Mouse (Mus musculus) kidney, embryonic 16.5 days (tissue): Measurements from ENCODE around the gene Gm20388. TPM values are rescaled to one million over a fixed set of nuclear protein-coding genes. Genes with fewer than 3 reads are reported as not detected.

ENCODE experiments used
- ATAC-seq: fragments of 200-750 bp; cut with Nextera tagmentation; 2 replicates; pipeline ENCODE4 v1.8.0; 2017; ENCODE audit warnings: moderate TSS enrichment; ENCODE audit not compliant: low FRiP score, low TSS enrichment
- H3K27ac ChIP-seq: fragments of 300-500 bp; sonication (generic); 2 replicates; pipeline ENCODE4 v1.5.1; 2014; ENCODE audit warnings: low read length
- H3K27me3 ChIP-seq: fragments of 300-500 bp; sonication (generic); 2 replicates; pipeline ENCODE4 v1.6.1; 2014; ENCODE audit warnings: low read length, control low read depth, mixed read lengths; ENCODE audit not compliant: insufficient read depth
- H3K36me3 ChIP-seq: fragments of 300-500 bp; sonication (generic); 2 replicates; pipeline ENCODE4 v1.6.1; 2014; ENCODE audit warnings: low read length, control low read depth, mixed read lengths; ENCODE audit not compliant: insufficient read depth
- H3K4me1 ChIP-seq: fragments of 300-500 bp; sonication (generic); 2 replicates; pipeline ENCODE4 v1.6.1; 2014; ENCODE audit warnings: low read length, control low read depth, mixed read lengths; ENCODE audit not compliant: insufficient read depth
- H3K4me2 ChIP-seq: fragments of 300-500 bp; sonication (generic); replicated peaks from 2 replicates; pipeline ENCODE4 v1.6.1; 2014; ENCODE audit warnings: low read depth, low read length
- H3K4me3 ChIP-seq: fragments of 300-500 bp; sonication (generic); 2 replicates; pipeline ENCODE4 v1.5.1; 2014; ENCODE audit warnings: mild to moderate bottlenecking, low read length
- H3K9ac ChIP-seq: fragments of 300-500 bp; sonication (generic); replicated peaks from 2 replicates; pipeline ENCODE4 v1.6.1; 2014; ENCODE audit warnings: low read length
- H3K9me3 ChIP-seq: fragments of 300-500 bp; sonication (generic); 2 replicates; pipeline ENCODE4 v1.6.1; 2016; ENCODE audit warnings: low read length, control low read depth
- WGBS: fragments of 180-500 bp; shearing (Covaris S2); extraction: QIAGEN DNeasy Blood & Tissue Kit; methylation state at CpG from one replicate; pipeline ENCODE4 v1.1.7; 2014; 5-methylcytosine and 5-hydroxymethylcytosine counted together
- polyA plus RNA-seq: library from polyadenylated mRNA; unstranded; fragments of >200 nt; fragmentation: Nextera tagmentation; extraction: Ambion mirVana; gene quantifications from 2 replicates; pipeline ENCODE4 v1.2.1, GENCODE M21; 2015

Gm20388 gene
- polyA plus RNA-seq, 1 experiment from 2014 or later, result 7.7 TPM

DNA sequence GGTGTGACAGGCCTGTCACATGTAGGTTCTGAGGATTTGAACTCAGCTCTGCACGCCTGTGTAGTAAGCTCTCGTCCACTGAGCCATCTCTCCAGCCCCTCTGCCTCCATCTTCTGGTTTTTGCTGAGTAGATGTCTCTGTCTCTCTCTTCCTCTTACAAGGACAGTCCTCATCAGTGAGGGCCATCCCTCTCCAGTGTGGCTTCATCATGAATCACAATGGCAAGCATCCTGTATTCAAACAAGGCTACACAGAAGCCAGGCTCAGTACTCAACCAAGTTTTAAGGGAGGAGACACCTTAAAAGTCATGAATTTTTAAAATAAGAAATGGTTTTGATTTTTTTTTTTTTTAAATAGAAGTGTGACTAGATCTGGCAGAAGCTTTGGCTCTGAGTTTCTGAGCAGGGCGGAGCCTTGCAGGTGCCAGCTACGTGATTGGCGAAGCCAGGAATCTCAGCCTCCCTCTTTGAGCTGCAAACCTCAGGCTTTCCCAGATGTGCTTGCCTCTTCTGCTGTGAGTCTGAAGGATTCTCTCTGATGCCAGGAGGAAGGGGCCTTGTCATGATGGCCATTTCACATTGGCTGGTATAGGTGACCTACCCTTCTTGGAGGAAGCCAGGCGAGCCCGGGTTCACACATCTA is 2206.2 kb downstream of the Gm20388 start:
- peaks cover 13% of the 10 kb centered on the region; the same call in 1 of the 2 replicates for H3K4me1 ChIP-seq
- H3K9me3 ChIP-seq, result no peaks in the 10 kb centered on the region
- H3K27ac ChIP-seq, result no peak overlapping the region
- H3K36me3 ChIP-seq, result no peaks in the 10 kb centered on the region
- H3K4me2 ChIP-seq, result no peak overlapping the region
- no peak for ATAC-seq
- no peaks in the 10 kb centered on the region for H3K27me3 ChIP-seq
- no peak overlapping the region for H3K9ac ChIP-seq
- no peak overlapping the region for H3K4me3 ChIP-seq
- 95% methylated on average over 7 of the region's 7 CpGs for WGBS

DNA sequence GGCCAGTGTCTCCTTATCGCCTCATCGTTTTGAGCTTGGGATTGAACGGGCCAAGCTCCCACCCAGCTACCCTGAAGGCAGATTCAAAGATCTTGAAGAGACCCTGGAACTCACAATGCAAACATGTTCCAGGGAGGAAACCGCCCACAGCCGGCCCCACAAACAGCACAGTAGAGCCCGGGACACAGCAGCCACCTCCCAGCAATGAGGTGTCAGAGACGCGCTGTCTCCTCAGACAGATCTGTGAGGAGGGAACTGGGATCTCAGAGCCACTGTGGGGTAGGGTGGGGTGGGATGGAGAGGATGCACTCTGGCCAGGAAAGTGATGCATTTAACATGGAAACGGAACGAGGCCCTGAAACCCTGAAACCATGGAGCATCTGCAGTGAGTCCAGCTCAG is 2207.5 kb downstream of the Gm20388 start:
- Histone ChIP-seq H3K9ac (no peak overlapping the region), H3K4me2 (no peak overlapping the region), H3K36me3 (no peaks in the 10 kb centered on the region), H3K9me3 (no peaks in the 10 kb centered on the region), H3K27me3 (no peaks in the 10 kb centered on the region), H3K27ac (no peak overlapping the region), H3K4me3 (no peak overlapping the region), H3K4me1 (peaks cover 7% of the 10 kb centered on the region; the same call in 1 of the 2 replicates)
- 65% methylated on average over 10 of the region's 10 CpGs for WGBS
- ATAC-seq, result no peak

DNA sequence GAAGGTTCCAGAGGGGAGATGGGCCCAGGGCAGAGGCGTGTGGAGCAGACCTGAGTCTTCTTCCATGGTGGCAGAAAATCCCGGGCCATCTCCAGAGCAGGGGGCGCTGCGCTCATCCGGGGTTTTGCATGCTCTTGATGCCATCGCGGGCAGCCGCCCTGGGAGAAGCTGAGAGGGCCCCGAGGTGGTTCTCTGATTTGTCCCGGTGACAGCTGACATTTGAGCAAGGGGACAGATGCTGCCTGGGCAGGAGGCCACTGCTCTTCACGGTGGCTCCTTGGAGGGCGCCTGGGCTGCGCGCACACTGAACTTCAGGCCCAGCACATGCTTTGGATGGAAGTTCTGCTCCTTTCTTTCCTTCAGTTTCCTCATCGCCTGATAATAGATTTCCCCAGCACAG is 2207.9 kb downstream of the Gm20388 start:
- no peak overlapping the region for H3K27ac ChIP-seq
- no peaks in the 10 kb centered on the region for H3K36me3 ChIP-seq
- H3K4me3 ChIP-seq, result no peak overlapping the region
- no peaks in the 10 kb centered on the region for H3K27me3 ChIP-seq
- peaks cover 7% of the 10 kb centered on the region; the same call in 1 of the 2 replicates for H3K4me1 ChIP-seq
- 75% methylated on average over 15 of the region's 15 CpGs for WGBS
- H3K4me2 ChIP-seq, result no peak overlapping the region
- no peak overlapping the region for H3K9ac ChIP-seq
- ATAC-seq, result no peak
- no peaks in the 10 kb centered on the region for H3K9me3 ChIP-seq

DNA sequence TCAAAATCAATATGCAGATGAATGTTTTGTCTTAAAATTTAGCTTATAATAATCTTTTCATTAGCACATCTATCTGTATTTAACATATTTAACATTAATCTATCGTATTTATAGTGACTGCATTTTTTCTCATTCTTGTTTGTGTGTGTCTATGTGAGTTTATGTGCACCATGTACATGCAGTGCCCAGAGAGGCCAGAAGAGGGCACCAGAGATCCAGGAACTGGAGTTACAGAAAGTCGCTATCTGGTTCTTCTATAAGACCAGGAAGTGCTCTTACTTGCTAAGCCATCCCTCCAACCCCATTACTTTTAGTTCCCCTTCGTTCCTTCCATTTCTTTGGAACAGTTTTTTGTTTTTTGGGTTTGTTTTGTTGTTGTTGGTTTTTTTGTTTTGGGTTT is 2213.7 kb downstream of the Gm20388 start:
- 92% methylated on average over 3 of the region's 3 CpGs for WGBS
- ATAC-seq, result no peak
- no peaks in the 10 kb centered on the region for H3K36me3 ChIP-seq

DNA sequence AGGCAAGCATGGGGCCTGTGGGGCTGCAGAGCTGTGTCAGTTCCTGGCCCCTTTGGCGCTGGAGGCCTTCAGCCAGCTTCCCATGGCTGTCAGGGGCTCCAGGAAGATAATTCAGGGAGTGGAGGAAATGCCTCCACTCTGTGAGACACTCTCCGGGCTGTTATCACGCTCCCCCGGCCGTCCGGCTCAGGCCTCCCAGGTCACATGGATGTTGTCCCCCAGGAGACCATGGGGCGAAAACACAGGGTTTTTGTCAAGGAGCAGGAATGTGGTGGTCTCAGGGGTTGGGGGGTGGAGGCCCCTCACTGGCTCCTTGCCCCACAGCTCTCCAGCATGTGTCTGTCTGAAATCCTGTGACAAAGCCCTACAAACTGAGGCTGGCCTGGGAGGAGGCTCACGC is 2216.0 kb downstream of the Gm20388 start:
- Histone ChIP-seq H3K4me2 (no peak overlapping the region), H3K9me3 (peaks cover 3% of the 10 kb centered on the region), H3K4me3 (no peak overlapping the region), H3K9ac (no peak overlapping the region), H3K27me3 (no peaks in the 10 kb centered on the region), H3K27ac (no peak overlapping the region), H3K4me1 (no peaks in the 10 kb centered on the region; the same call in 1 of the 2 replicates), H3K36me3 (no peaks in the 10 kb centered on the region)
- no peak; the same call in 1 of the 2 replicates for ATAC-seq
- WGBS, result 37% methylated on average over 8 of the region's 8 CpGs

More for the DNA sequence above, 2213.7 kb downstream of the Gm20388 start:
- no peak overlapping the region for H3K9ac ChIP-seq
- H3K4me3 ChIP-seq, result no peak overlapping the region
- no peaks in the 10 kb centered on the region; the same call in 1 of the 2 replicates for H3K4me1 ChIP-seq
- H3K27me3 ChIP-seq, result no peaks in the 10 kb centered on the region
- no peak overlapping the region for H3K4me2 ChIP-seq
- H3K9me3 ChIP-seq, result peaks cover 3% of the 10 kb centered on the region
- H3K27ac ChIP-seq, result no peak overlapping the region

DNA sequence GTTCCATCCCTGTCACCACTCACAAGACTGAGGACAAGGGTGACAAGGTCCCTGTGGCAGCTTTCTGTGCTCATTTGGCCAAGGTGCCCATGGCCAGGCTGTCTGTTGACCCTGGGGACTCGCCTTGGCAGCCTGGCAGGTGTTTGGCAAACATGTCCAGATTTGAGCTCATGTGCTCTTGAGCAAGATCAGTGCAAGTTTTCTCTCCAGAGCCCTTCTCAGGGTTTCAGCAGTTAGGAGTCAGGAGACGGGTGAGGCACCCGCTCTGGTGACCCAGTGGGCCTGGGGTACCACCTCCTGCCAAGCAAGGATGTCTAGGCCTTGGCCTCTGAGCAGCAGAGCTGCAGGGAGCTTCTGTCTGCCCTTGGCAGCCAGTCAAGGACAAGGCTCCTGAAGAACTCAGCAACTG is 2223.5 kb downstream of the Gm20388 start:
- H3K9ac ChIP-seq, result no peak overlapping the region
- H3K27me3 ChIP-seq, result no peaks in the 10 kb centered on the region
- no peak overlapping the region for H3K4me2 ChIP-seq
- no peak overlapping the region for H3K4me3 ChIP-seq
- H3K4me1 ChIP-seq, result no peaks in the 10 kb centered on the region
- WGBS, result 79% methylated on average over 3 of the region's 3 CpGs
- no peak for ATAC-seq
- H3K9me3 ChIP-seq, result no peaks in the 10 kb centered on the region
- H3K27ac ChIP-seq, result no peak overlapping the region
- no peaks in the 10 kb centered on the region for H3K36me3 ChIP-seq

DNA sequence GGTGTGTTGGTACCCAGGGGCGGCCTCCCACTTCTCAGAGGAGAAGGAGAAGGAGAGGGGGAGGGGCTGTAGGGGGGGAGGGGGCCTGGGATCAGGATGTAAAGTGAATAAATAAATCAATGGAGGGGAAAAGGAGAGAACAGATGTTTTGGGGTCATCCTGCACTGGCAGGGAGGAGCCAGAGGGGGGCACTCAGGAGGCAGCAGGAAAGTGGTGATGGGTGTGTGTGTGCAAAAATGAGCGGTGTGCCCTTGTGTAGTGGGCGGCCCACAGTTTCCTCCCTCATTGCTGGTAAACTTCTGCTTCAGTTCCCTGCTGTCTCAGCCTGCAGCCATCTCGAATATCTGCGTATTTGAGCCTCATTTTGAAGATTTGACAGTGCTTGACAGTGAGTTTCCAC is 2224.9 kb downstream of the Gm20388 start:
- no peak overlapping the region for H3K9ac ChIP-seq
- H3K36me3 ChIP-seq, result no peaks in the 10 kb centered on the region
- H3K4me1 ChIP-seq, result peaks cover 4% of the 10 kb centered on the region
- no peak overlapping the region for H3K4me3 ChIP-seq
- H3K27ac ChIP-seq, result no peak overlapping the region
- no peaks in the 10 kb centered on the region for H3K27me3 ChIP-seq
- no peak for ATAC-seq
- 77% methylated on average over 5 of the region's 5 CpGs for WGBS
- H3K4me2 ChIP-seq, result no peak overlapping the region
- H3K9me3 ChIP-seq, result no peaks in the 10 kb centered on the region

DNA sequence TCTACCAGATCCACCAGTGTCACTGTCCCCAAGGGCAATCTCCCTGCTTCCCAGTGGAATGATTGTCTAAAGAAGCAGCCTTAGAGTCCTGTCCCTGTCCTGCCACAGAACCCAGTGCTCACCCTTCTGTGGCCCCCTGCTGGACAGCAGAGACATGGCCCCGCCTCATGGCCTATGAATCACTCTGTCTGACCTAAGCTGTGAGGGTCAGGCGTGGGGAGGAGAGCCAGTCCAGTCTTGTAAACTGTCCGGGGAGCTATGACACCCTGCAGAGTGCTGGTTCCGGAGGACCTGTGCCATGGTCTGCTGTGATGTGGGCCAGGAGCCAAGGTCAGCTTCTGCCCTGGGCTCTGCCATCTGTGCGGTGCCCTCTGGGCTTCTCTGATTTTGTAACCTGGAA is 2229.1 kb downstream of the Gm20388 start:
- Histone ChIP-seq H3K4me2 (no peak overlapping the region), H3K4me3 (no peak overlapping the region), H3K27ac (no peak overlapping the region), H3K36me3 (no peaks in the 10 kb centered on the region), H3K9me3 (no peaks in the 10 kb centered on the region), H3K9ac (no peak overlapping the region), H3K4me1 (peaks cover 6% of the 10 kb centered on the region), H3K27me3 (no peaks in the 10 kb centered on the region)
- 27% methylated on average over 5 of the region's 5 CpGs for WGBS
- peak; percentile 83 for ATAC-seq

DNA sequence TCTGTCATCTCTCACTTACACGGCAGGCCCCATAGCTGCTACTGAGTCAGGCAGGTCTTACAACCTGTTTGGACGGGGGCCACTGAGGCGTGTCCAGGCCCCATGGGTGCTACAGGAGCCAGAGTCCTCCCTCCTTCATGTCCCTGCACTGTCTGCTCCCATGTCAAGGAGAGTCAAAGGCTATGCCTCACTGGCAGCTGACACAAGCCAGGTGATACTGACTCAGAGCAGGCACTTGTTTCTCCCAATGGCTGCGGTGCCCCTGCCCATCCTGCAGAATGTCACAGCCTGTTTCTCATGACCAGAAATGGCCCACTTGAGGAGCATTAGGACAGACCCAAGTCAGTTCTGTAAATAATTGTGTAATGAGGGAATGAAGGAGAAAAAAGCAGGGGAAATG is 2229.8 kb downstream of the Gm20388 start:
- no peak overlapping the region for H3K4me3 ChIP-seq
- peaks cover 12% of the 10 kb centered on the region for H3K4me1 ChIP-seq
- H3K36me3 ChIP-seq, result no peaks in the 10 kb centered on the region
- H3K9ac ChIP-seq, result no peak overlapping the region
- H3K4me2 ChIP-seq, result no peak overlapping the region
- no peaks in the 10 kb centered on the region for H3K9me3 ChIP-seq
- H3K27me3 ChIP-seq, result no peaks in the 10 kb centered on the region
- 82% methylated on average over 4 of the region's 4 CpGs for WGBS
- ATAC-seq, result no peak
- no peak overlapping the region for H3K27ac ChIP-seq

DNA sequence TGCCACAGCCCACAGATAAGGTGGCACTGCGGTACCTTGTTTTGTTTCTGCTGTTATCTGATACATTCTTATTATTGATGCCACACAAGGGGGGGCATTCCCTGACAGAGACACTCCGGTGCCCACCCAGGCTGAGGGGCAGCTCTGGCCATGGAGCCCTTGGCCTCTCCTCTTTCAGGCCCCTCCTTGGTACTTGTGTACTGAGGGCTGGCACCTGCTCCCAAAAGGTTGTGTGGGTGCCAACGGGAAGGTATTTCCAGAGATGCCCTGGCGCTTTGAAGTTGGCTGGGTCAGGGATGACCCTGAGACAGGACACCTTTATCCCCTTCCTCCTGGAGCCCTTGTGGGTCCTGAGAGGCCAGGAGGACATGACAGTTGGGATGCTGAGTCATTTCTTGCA is 2231.8 kb downstream of the Gm20388 start:
- Histone ChIP-seq H3K4me3 (no peak overlapping the region), H3K4me2 (no peak overlapping the region), H3K36me3 (no peaks in the 10 kb centered on the region), H3K27me3 (no peaks in the 10 kb centered on the region), H3K27ac (no peak overlapping the region), H3K4me1 (peaks cover 14% of the 10 kb centered on the region), H3K9me3 (no peaks in the 10 kb centered on the region), H3K9ac (no peak overlapping the region)
- ATAC-seq, result no peak
- WGBS, result 87% methylated on average over 4 of the region's 4 CpGs
